Mouse (Mus musculus): ENCODE measurements around the gene Eif2b4. TPM values are rescaled to one million over a fixed set of nuclear protein-coding genes. Genes with fewer than 3 reads are reported as not detected.
A peak's percentile ranks its signal among the peaks of the same experiment; 100 is the strongest.

Eif2b4 gene
- 77.3 and 78.6 TPM in 2 replicates for polyA plus RNA-seq (2014; fragmentation: Nextera tagmentation; extraction: Ambion mirVana)

GRCm38 (mm10) chr5:31192939-31193630 lies at the start of gene Eif2b4, which contains the start of gene Snx17:
Gene Eif2b4 (minus strand): TSS chr5:31193430.
Gene Snx17 (plus strand): TSS chr5:31193227.
- ATAC-seq (ENCODE audit: low FRiP score), result peak; percentile 97
- WGBS, result under 1% methylated on average over 46 of the region's 48 CpGs

GRCm38 (mm10) chr5:31242191-31242590 lies 49.0 kb upstream of the Eif2b4 start:
- Histone ChIP-seq H3K4me3 (replicated peaks; ENCODE audit: low read length) (peak overlapping the region; percentile 99), H3K27me3 (ENCODE audit: control insufficient read depth, insufficient read depth, low read length) (no peaks in the 10 kb centered on the region), H3K4me2 (replicated peaks) (peak overlapping the region; percentile 91), H3K9me3 (ENCODE audit: control insufficient read depth, low read length) (no peaks in the 10 kb centered on the region), H3K36me3 (replicated peaks; ENCODE audit: control insufficient read depth, insufficient read depth) (peaks cover 38% of the 10 kb centered on the region), H3K27ac (no peak overlapping the region), H3K9ac (peak overlapping the region; percentile 94), H3K4me1 (replicated peaks; ENCODE audit: control insufficient read depth, insufficient read depth, low read length) (peaks cover 8% of the 10 kb centered on the region; the same call in 1 of the 2 replicates)
- ATAC-seq (ENCODE audit: low FRiP score), result no peak
- no peak for DNase-seq (ENCODE audit: low spot score)
- 24% methylated on average over 10 of the region's 10 CpGs for WGBS

More at GRCm38 (mm10) chr5:31192939-31193630, at the start of gene Eif2b4, which contains the start of gene Snx17:
- peaks cover 20% of the 10 kb centered on the region for H3K4me1 ChIP-seq (replicated peaks; ENCODE audit: control insufficient read depth, insufficient read depth, low read length)
- H3K9ac ChIP-seq, result peak within 1 kb of the TSS; percentile 81
- peaks cover 69% of the 10 kb centered on the region for H3K36me3 ChIP-seq (replicated peaks; ENCODE audit: control insufficient read depth, insufficient read depth)
- H3K4me2 ChIP-seq (replicated peaks), result peak within 1 kb of the TSS; percentile 81
- no peaks in the 10 kb centered on the region for H3K9me3 ChIP-seq (ENCODE audit: control insufficient read depth, low read length)
- DNase-seq (ENCODE audit: low spot score), result peak; percentile 99
- peak within 1 kb of the TSS; percentile 70 for H3K4me3 ChIP-seq (replicated peaks; ENCODE audit: low read length)
- peak within 1 kb of the TSS; percentile 79 for H3K27ac ChIP-seq
- no peaks in the 10 kb centered on the region for H3K27me3 ChIP-seq (ENCODE audit: control insufficient read depth, insufficient read depth, low read length)

- peaks cover 3% of the 10 kb centered on the region; the same call in 1 of the 2 replicates for H3K9me3 ChIP-seq (ENCODE audit: control insufficient read depth, low read length)
- peak overlapping the region; percentile 99 for H3K4me3 ChIP-seq (replicated peaks; ENCODE audit: low read length)
- H3K9ac ChIP-seq, result peak overlapping the region; percentile 94
- H3K4me1 ChIP-seq (replicated peaks; ENCODE audit: control insufficient read depth, insufficient read depth, low read length), result peaks cover 8% of the 10 kb centered on the region; the same call in 1 of the 2 replicates
- peak overlapping the region; percentile 98 for H3K27ac ChIP-seq
- H3K27me3 ChIP-seq (ENCODE audit: control insufficient read depth, insufficient read depth, low read length), result no peaks in the 10 kb centered on the region
- under 1% methylated on average over 13 of the region's 13 CpGs for WGBS
- H3K4me2 ChIP-seq (replicated peaks), result peak overlapping the region; percentile 91
- no peak for DNase-seq (ENCODE audit: low spot score)
- no peak for ATAC-seq (ENCODE audit: low FRiP score)
- peaks cover 32% of the 10 kb centered on the region for H3K36me3 ChIP-seq (replicated peaks; ENCODE audit: control insufficient read depth, insufficient read depth)
These were observed 48.3 kb upstream of the Eif2b4 start for GRCm38 (mm10) chr5:31241522-31242034.

- peaks cover 8% of the 10 kb centered on the region; the same call in 1 of the 2 replicates for H3K4me1 ChIP-seq (replicated peaks; ENCODE audit: control insufficient read depth, insufficient read depth, low read length)
- H3K4me2 ChIP-seq (replicated peaks), result peak within 1 kb of the TSS; percentile 91
- peak within 1 kb of the TSS; percentile 98 for H3K27ac ChIP-seq
- peak within 1 kb of the TSS; percentile 99 for H3K4me3 ChIP-seq (replicated peaks; ENCODE audit: low read length)
- H3K36me3 ChIP-seq (replicated peaks; ENCODE audit: control insufficient read depth, insufficient read depth), result peaks cover 25% of the 10 kb centered on the region
- WGBS, result under 1% methylated on average over 82 of the region's 103 CpGs
- no peaks in the 10 kb centered on the region for H3K27me3 ChIP-seq (ENCODE audit: control insufficient read depth, insufficient read depth, low read length)
- peak within 1 kb of the TSS; percentile 94 for H3K9ac ChIP-seq
- peak; percentile 94 for DNase-seq (ENCODE audit: low spot score)
- peak; percentile 98 for ATAC-seq (ENCODE audit: low FRiP score)
- H3K9me3 ChIP-seq (ENCODE audit: control insufficient read depth, low read length), result peaks cover 4% of the 10 kb centered on the region; the same call in 1 of the 2 replicates
These were observed 47.6 kb upstream of the Eif2b4 start, which contains the start of the genes Nrbp1 and Gm9970 for GRCm38 (mm10) chr5:31240637-31241521. Gene Nrbp1 (plus strand): TSS chr5:31240864. Gene Gm9970 (minus strand): TSS chr5:31241232.

GRCm38 (mm10) chr5:31226641-31227040 lies 33.4 kb upstream of the Eif2b4 start:
- Histone ChIP-seq H3K4me3 (replicated peaks; ENCODE audit: low read length) (no peak overlapping the region), H3K4me2 (replicated peaks) (no peak overlapping the region), H3K27me3 (ENCODE audit: control insufficient read depth, insufficient read depth, low read length) (no peaks in the 10 kb centered on the region), H3K27ac (no peak overlapping the region), H3K36me3 (replicated peaks; ENCODE audit: control insufficient read depth, insufficient read depth) (no peaks in the 10 kb centered on the region), H3K9me3 (ENCODE audit: control insufficient read depth, low read length) (no peaks in the 10 kb centered on the region), H3K4me1 (replicated peaks; ENCODE audit: control insufficient read depth, insufficient read depth, low read length) (no peaks in the 10 kb centered on the region), H3K9ac (no peak overlapping the region)
- 73% methylated on average over 1 of the region's 1 CpGs for WGBS
- ATAC-seq (ENCODE audit: low FRiP score), result no peak
- DNase-seq (ENCODE audit: low spot score), result no peak

GRCm38 (mm10) chr5:31222696-31223095 lies 29.5 kb upstream of the Eif2b4 start:
- no peak overlapping the region for H3K4me3 ChIP-seq (replicated peaks; ENCODE audit: low read length)
- DNase-seq (ENCODE audit: low spot score), result no peak
- H3K9ac ChIP-seq, result no peak overlapping the region
- no peak for ATAC-seq (ENCODE audit: low FRiP score)
- no peaks in the 10 kb centered on the region for H3K9me3 ChIP-seq (ENCODE audit: control insufficient read depth, low read length)
- H3K4me2 ChIP-seq (replicated peaks), result no peak overlapping the region
- no peak overlapping the region for H3K27ac ChIP-seq
- H3K27me3 ChIP-seq (ENCODE audit: control insufficient read depth, insufficient read depth, low read length), result no peaks in the 10 kb centered on the region
- peaks cover 15% of the 10 kb centered on the region; the same call in 1 of the 2 replicates for H3K4me1 ChIP-seq (replicated peaks; ENCODE audit: control insufficient read depth, insufficient read depth, low read length)
- 95% methylated on average over 9 of the region's 9 CpGs for WGBS
- H3K36me3 ChIP-seq (replicated peaks; ENCODE audit: control insufficient read depth, insufficient read depth), result no peaks in the 10 kb centered on the region

- Histone ChIP-seq H3K4me1 (replicated peaks; ENCODE audit: control insufficient read depth, insufficient read depth, low read length) (peaks cover 15% of the 10 kb centered on the region; the same call in 1 of the 2 replicates), H3K36me3 (replicated peaks; ENCODE audit: control insufficient read depth, insufficient read depth) (no peaks in the 10 kb centered on the region), H3K27me3 (ENCODE audit: control insufficient read depth, insufficient read depth, low read length) (no peaks in the 10 kb centered on the region), H3K4me3 (replicated peaks; ENCODE audit: low read length) (peak overlapping the region; percentile 83), H3K9me3 (ENCODE audit: control insufficient read depth, low read length) (no peaks in the 10 kb centered on the region), H3K4me2 (replicated peaks) (peak overlapping the region; percentile 61), H3K9ac (peak overlapping the region; percentile 85), H3K27ac (peak overlapping the region; percentile 98)
- 0 out of 2 replicates have a peak, but pooled peaks have one; percentile 25 for ATAC-seq (ENCODE audit: low FRiP score)
- DNase-seq (ENCODE audit: low spot score), result peak; percentile 67
- WGBS, result 14% methylated on average over 11 of the region's 11 CpGs
These were observed 28.2 kb upstream of the Eif2b4 start for GRCm38 (mm10) chr5:31221304-31221945.

GRCm38 (mm10) chr5:31220448-31221303 lies 27.4 kb upstream of the Eif2b4 start, which contains the start of gene Ppm1g:
Gene Ppm1g (minus strand): TSS chr5:31220687.
- Histone ChIP-seq H3K9ac (peak within 1 kb of the TSS; percentile 85), H3K4me3 (replicated peaks; ENCODE audit: low read length) (peak within 1 kb of the TSS; percentile 83), H3K36me3 (replicated peaks; ENCODE audit: control insufficient read depth, insufficient read depth) (no peaks in the 10 kb centered on the region), H3K9me3 (ENCODE audit: control insufficient read depth, low read length) (no peaks in the 10 kb centered on the region), H3K4me2 (replicated peaks) (peak within 1 kb of the TSS; percentile 61), H3K27ac (peak within 1 kb of the TSS; percentile 98), H3K27me3 (ENCODE audit: control insufficient read depth, insufficient read depth, low read length) (no peaks in the 10 kb centered on the region), H3K4me1 (replicated peaks; ENCODE audit: control insufficient read depth, insufficient read depth, low read length) (peaks cover 15% of the 10 kb centered on the region; the same call in 1 of the 2 replicates)
- WGBS, result under 1% methylated on average over 70 of the region's 70 CpGs
- DNase-seq (ENCODE audit: low spot score) (peak; percentile 96), ATAC-seq (ENCODE audit: low FRiP score) (peak; percentile 94)

All from hindbrain, embryonic 14.5 days (tissue).